Mouse (Mus musculus) stomach, postnatal 0 days (tissue): Measurements from ENCODE around the gene Klf6. TPM values are rescaled to one million over a fixed set of nuclear protein-coding genes. Genes with fewer than 3 reads are reported as not detected.

Source experiments
- ATAC-seq: fragments of 200-750 bp; cut with Nextera tagmentation; 2 replicates; pipeline ENCODE4 v1.8.0; 2017; ENCODE audit not compliant: low FRiP score, low TSS enrichment
- DNase-seq: peaks from one replicate; pipeline ENCODE4 v3.0.0-alpha.2; 2016; ENCODE audit warnings: low spot score
- H3K27ac ChIP-seq: fragments of 300-500 bp; sonication (generic); replicated peaks from 2 replicates; pipeline ENCODE4 v1.5.1; 2014; ENCODE audit warnings: mild to moderate bottlenecking, control low read depth
- H3K27me3 ChIP-seq: fragments of 300-500 bp; sonication (generic); 2 replicates; pipeline ENCODE4 v1.6.1; 2014; ENCODE audit warnings: low read length; ENCODE audit not compliant: control insufficient read depth, insufficient read depth
- H3K36me3 ChIP-seq: fragments of 300-500 bp; sonication (generic); 2 replicates; pipeline ENCODE4 v1.6.1; 2014; ENCODE audit warnings: low read length, mixed read lengths; ENCODE audit not compliant: control insufficient read depth, insufficient read depth
- H3K4me1 ChIP-seq: fragments of 300-500 bp; sonication (generic); replicated peaks from 2 replicates; pipeline ENCODE4 v1.6.1; 2014; ENCODE audit warnings: antibody characterized with exemption; ENCODE audit not compliant: control insufficient read depth, insufficient read depth
- H3K4me2 ChIP-seq: fragments of 300-500 bp; sonication (generic); replicated peaks from 2 replicates; pipeline ENCODE4 v1.6.1; 2014; ENCODE audit warnings: low read depth, mild to moderate bottlenecking, control low read depth, moderate library complexity
- H3K4me3 ChIP-seq: fragments of 300-500 bp; sonication (generic); 2 replicates; pipeline ENCODE4 v1.5.1; 2014; ENCODE audit warnings: low read depth, low read length, control low read depth
- H3K9ac ChIP-seq: fragments of 300-500 bp; sonication (generic); 2 replicates; pipeline ENCODE4 v1.6.1; 2014; ENCODE audit warnings: mild to moderate bottlenecking, low read length, control low read depth, mixed read lengths
- H3K9me3 ChIP-seq: fragments of 300-500 bp; sonication (generic); 2 replicates; pipeline ENCODE4 v1.6.1; 2016; ENCODE audit warnings: low read length; ENCODE audit not compliant: control insufficient read depth
- CTCF ChIP-seq: IDR thresholded peaks from 2 replicates; pipeline ENCODE4 v1.5.1; 2016; ENCODE audit warnings: antibody characterized with exemption, low read depth, mild to moderate bottlenecking, moderate library complexity
- EP300 ChIP-seq: optimal IDR thresholded peaks from 2 replicates; pipeline ENCODE3; 2016; ENCODE audit warnings: antibody characterized with exemption
- WGBS: fragments of 180-500 bp; shearing (Covaris S2); extraction: QIAGEN DNeasy Blood & Tissue Kit; methylation state at CpG from one replicate; pipeline ENCODE4 v1.1.7; 2014; 5-methylcytosine and 5-hydroxymethylcytosine counted together
- polyA plus RNA-seq: library from polyadenylated mRNA; unstranded; fragments of >200 nt; fragmentation: Nextera tagmentation; extraction: Ambion mirVana; gene quantifications from 2 replicates; pipeline ENCODE4 v1.2.1, GENCODE M21; 2015

The Klf6 gene
- 116 and 127 TPM in 2 replicates for polyA plus RNA-seq

DNA sequence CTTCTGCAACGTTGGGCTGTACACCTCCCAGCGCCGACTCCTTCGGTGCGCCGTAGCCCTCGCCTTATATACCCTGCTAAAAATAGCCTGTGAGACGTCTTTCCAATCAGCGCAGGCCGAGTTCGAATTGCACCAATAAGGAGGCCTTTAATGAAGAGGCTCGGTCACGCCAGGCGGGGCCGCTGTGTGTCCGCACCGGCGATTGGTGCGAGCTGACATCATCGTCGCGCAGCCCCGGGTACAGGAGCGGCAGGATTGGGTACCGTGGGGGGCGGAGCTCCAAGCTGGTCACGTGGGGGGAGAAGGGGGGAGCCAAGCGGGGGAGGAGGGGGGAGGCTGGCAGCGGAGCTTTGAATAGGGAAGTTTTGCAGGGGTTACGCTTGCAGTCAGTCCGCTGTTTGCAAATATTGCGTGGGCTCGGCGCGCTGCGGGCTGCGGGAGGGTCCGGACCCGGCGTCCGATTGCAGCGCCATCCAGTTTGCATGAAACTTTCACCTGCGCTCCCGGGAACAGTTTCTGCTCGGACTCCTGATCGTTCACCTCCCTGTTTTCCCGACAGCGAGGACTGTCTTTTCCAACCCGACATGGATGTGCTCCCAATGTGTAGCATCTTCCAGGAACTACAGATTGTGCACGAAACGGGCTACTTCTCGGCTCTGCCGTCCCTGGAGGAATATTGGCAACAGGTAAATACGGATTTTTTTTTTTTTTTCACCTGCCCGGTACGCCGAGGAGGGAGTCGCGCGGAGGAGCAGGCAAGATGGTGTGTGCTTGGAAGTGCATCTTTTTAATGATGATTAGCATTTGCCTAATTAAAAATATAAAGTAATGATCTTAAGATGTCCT lies at the start of gene Klf6:
TSS of gene Klf6 (plus strand) at position 326 of the 846 bp plus-strand sequence.
- peak within 1 kb of the TSS; percentile 61 for H3K4me2 ChIP-seq
- H3K27ac ChIP-seq = peak within 1 kb of the TSS; percentile 98
- no peaks in the 10 kb centered on the region for H3K27me3 ChIP-seq
- TF ChIP-seq CTCF (peak; percentile 18; the same call in 1 of the 2 replicates), EP300 (no peak)
- H3K4me3 ChIP-seq = peak within 1 kb of the TSS; percentile 80
- peaks cover 16% of the 10 kb centered on the region for H3K36me3 ChIP-seq
- H3K4me1 ChIP-seq = peaks cover 3% of the 10 kb centered on the region; the same call in 1 of the 2 replicates
- DNase-seq (peak; percentile 99), ATAC-seq (peak; percentile 98)
- H3K9ac ChIP-seq = peak within 1 kb of the TSS; percentile 96
- under 1% methylated on average over 58 of the region's 60 CpGs for WGBS
- H3K9me3 ChIP-seq = no peaks in the 10 kb centered on the region

DNA sequence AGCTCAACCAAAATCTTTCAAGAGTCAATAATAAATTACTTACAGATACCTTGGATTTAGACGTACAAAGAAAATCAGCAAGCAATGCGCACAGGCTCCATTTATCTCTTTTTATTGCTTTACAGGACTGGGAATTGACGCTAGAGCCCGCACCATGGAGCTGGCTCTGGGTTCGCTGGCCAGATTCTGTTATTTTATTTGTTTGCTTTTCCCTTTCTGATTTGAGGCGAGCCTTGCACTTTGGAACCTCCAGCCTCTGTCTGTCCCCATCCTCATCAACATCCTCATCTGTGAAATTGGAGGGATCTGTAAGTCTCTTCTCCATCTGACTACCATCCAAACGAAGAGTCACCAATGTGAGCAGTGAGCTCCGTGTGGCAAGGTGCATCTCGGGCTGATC lies 47.8 kb upstream of the Klf6 start:
- Histone ChIP-seq H3K9me3 (no peaks in the 10 kb centered on the region), H3K27ac (no peak overlapping the region), H3K4me3 (no peak overlapping the region), H3K36me3 (no peaks in the 10 kb centered on the region), H3K27me3 (no peaks in the 10 kb centered on the region), H3K4me1 (no peaks in the 10 kb centered on the region), H3K9ac (no peak overlapping the region), H3K4me2 (no peak overlapping the region)
- DNase-seq (no peak), ATAC-seq (no peak)
- TF ChIP-seq CTCF (no peak), EP300 (no peak)
- 87% methylated on average over 9 of the region's 9 CpGs for WGBS

DNA sequence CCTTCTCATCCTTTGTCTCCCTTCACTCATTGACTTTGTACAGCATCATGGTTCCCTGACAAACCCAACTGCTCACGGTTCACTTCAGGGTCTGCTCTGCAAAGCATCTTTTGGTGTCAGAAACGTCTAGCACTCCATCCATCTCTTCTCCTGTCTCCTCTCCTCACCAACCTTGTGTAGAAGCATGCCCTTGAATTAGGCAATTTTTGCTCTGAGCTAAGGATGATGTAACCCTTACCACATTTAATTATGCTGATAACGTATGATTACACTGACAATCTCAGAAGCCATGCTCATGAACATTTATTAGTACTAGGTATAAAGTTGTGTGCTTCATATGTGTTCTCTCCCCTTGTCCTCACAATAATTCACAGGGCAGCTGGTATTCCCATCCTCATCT lies 44.0 kb upstream of the Klf6 start:
- no peaks in the 10 kb centered on the region for H3K4me1 ChIP-seq
- no peak for DNase-seq
- TF ChIP-seq EP300 = no peak
- TF ChIP-seq CTCF = no peak
- H3K27ac ChIP-seq = no peak overlapping the region
- H3K36me3 ChIP-seq = no peaks in the 10 kb centered on the region
- no peaks in the 10 kb centered on the region for H3K27me3 ChIP-seq
- no peaks in the 10 kb centered on the region for H3K9me3 ChIP-seq
- ATAC-seq = no peak
- H3K4me3 ChIP-seq = no peak overlapping the region
- 81% methylated on average over 3 of the region's 3 CpGs for WGBS
- no peak overlapping the region for H3K4me2 ChIP-seq
- H3K9ac ChIP-seq = no peak overlapping the region

DNA sequence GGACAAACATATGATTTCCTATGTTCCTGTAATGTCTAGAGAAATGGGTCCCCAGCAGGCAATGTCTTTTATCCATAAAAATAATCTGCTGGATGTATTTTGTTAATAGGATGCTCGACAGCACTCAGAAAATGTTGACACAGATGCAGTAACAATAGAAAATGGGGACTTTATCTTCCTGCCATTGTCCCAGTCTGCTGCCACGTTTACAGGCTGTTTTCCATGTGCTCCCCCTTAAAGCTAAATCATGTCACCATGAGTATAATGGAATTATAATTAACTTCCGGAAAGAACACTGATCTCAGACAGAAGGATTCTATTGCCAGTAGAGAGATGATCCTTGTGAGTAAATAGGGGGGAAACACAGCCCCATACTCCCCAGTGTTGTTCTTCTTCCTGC lies 42.1 kb upstream of the Klf6 start:
- no peak overlapping the region for H3K27ac ChIP-seq
- ATAC-seq = no peak
- H3K4me1 ChIP-seq = no peaks in the 10 kb centered on the region
- DNase-seq = no peak
- no peak overlapping the region for H3K4me3 ChIP-seq
- H3K9me3 ChIP-seq = no peaks in the 10 kb centered on the region
- no peak overlapping the region for H3K9ac ChIP-seq
- WGBS = 54% methylated on average over 3 of the region's 3 CpGs
- no peaks in the 10 kb centered on the region for H3K36me3 ChIP-seq
- TF ChIP-seq CTCF (no peak), EP300 (no peak)
- no peak overlapping the region for H3K4me2 ChIP-seq
- H3K27me3 ChIP-seq = no peaks in the 10 kb centered on the region

DNA sequence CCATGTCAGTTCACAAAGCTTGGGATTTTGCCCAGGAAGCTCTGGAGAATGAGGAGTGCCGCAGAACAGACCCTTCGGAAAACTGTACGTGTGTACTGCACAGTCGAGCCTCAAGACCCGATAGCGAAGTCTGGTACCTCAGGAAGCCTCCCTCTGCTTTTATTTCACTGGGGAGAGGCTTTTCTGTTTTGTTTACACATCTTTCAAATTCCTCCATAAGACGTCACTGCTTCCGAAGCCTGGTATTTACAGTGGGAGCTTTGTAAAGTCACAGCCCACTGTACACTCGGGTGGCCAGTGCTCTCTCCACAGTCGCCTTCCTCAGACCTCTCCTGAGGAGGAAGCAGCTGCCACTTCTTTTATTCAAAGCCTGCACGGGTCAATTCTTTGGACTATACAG lies 38.7 kb upstream of the Klf6 start:
- Histone ChIP-seq H3K4me1 (no peaks in the 10 kb centered on the region), H3K9me3 (no peaks in the 10 kb centered on the region), H3K36me3 (no peaks in the 10 kb centered on the region), H3K27ac (no peak overlapping the region), H3K27me3 (no peaks in the 10 kb centered on the region), H3K4me3 (no peak overlapping the region), H3K9ac (no peak overlapping the region), H3K4me2 (peak overlapping the region; percentile 35)
- no peak for TF ChIP-seq EP300
- no peak for TF ChIP-seq CTCF
- 11% methylated on average over 11 of the region's 11 CpGs for WGBS
- ATAC-seq (peak; percentile 83), DNase-seq (peak; percentile 33)

DNA sequence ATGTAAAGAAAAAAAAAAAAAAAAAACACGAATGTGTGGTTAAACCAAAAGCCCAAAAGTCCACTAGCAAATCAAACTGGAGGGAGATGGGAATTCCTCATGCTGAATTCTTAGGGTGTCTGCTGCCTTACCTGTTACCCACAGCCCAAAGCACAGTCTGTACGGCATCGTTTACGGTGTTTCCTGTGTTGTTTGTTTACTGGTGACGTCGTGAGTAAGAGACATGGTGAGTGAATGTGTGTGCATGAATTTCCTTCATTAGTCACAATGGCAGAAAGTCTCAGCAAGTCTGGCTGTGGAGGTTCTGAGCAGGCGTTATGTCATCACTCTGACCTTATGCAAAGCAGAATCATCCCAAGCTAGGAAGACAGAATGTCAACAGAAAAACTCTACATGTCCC lies 38.1 kb upstream of the Klf6 start:
- Histone ChIP-seq H3K36me3 (no peaks in the 10 kb centered on the region), H3K4me2 (no peak overlapping the region), H3K9ac (no peak overlapping the region), H3K4me1 (no peaks in the 10 kb centered on the region), H3K27ac (no peak overlapping the region), H3K27me3 (no peaks in the 10 kb centered on the region), H3K9me3 (no peaks in the 10 kb centered on the region), H3K4me3 (no peak overlapping the region)
- no peak for DNase-seq
- 73% methylated on average over 7 of the region's 7 CpGs for WGBS
- no peak for TF ChIP-seq CTCF
- TF ChIP-seq EP300 = no peak
- peak; percentile 80 for ATAC-seq
